Mouse (Mus musculus) mesoderm, embryonic 11.5 days (tissue): ENCODE data around the gene Lrrc10.
A peak's percentile ranks its signal among the peaks of the same experiment; 100 is the strongest.
"Not testable (repeated sequence)": the region's sequence is repeated elsewhere in the genome, so short reads cannot be mapped to it uniquely, and the experiment has no call there.

Experiments
- DNase-seq: peaks from one replicate; pipeline ENCODE4 v3.0.0-alpha.2; 2012; ENCODE audit warnings: low read depth, low spot score

Gene Lrrc10

GRCm38 (mm10) chr10:117045175-117046056 is at the start of gene Lrrc10:
TSS of gene Lrrc10 (plus strand) at chr10:117045341.
- peak; percentile 39 for DNase-seq

DNA sequence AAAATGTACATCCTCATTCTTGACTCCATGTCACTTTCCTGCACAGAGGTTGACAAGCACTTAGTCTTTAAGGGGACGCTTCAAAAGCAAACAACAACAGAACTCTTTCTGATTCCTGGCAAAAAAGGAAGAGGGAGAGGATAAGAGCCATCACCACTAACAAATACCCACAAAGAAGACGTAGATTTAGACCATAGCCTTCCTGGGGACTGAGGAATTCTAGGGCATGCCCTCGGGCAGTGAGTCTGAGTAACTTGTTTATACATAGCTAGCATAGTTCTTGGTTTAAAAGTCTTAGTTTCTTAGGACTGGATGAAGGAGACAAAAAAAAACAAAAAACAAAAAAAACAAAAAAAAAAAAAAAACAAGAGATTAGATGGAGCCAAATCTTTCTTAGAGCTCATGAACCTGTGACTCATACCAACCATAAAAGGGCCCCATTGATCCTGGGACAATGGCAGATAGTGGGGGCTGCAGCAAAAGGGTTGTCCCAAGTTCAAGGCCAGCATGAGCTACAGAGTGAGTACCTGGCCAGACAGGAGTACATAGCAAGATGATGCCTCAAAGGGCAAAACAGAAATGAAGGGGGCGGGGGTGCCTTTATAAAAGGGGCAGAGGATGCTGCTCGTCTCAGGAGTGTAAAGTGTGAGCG is 49.4 kb upstream of the Lrrc10 start:
- no peak for DNase-seq

GRCm38 (mm10) chr10:116996236-116996600 is 48.9 kb upstream of the Lrrc10 start:
- no peak for DNase-seq

- DNase-seq, result no peak
These were observed 46.3 kb upstream of the Lrrc10 start for GRCm38 (mm10) chr10:116998716-116999455.

DNA sequence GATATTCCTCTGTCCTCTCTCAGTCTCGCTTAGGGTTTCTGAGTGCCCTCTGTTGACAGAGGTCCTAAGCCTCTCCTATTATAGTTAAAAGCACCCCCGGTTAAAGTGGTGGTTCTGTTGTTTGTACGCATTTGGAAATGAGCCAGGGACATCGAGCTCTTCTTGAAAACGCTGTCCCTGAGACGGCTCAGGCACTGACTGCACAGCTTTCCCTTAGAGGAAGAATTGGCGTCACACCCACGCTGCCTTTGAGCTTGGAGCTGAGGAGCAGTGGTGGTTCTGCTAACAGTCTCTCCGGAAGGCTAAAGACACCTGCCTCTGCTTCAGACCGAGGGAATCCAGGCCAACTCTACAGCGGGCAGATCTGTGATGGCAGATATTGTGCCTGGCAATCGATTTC is 44.2 kb upstream of the Lrrc10 start:
- no peak for DNase-seq

GRCm38 (mm10) chr10:117004695-117005094 is 40.4 kb upstream of the Lrrc10 start:
- DNase-seq, result no peak

DNA sequence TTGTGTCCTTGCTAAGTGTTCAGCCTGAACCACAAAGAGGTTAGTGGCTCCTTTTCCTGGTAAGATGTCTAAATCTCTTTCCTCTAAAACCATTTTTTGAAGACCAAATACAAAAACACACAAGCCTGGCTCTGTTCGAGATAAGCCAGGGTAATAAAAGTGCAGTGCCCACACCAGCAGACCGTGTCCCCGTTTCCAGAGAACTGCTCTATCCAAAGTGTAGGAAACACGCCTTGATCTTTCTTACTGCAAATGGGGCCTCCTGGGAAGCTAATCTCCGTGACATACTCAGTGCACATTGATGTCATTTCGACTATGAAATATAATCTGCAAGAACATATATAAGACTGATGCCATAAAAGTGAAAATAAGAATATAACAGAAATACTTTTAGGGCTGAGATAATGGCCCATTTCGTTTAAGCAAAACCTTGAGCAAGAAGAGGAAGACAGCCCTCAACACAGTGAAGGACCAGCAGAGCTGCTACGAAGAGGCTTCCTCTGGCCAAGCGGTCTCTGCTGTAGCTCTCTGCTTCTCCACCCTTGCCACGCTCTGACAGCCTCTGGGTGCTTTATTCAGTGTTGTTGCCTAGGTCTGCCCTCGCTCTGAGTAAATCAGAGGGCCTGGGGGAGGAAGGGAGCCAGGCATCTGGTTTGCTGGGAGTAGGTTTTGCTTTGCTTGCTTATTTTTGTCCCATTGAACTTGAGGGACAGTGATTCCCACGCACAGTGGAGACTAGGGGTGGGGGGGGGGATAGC is 39.3 kb upstream of the Lrrc10 start:
- DNase-seq, result no peak

GRCm38 (mm10) chr10:117009691-117010090 is 35.5 kb upstream of the Lrrc10 start:
- no peak for DNase-seq

- DNase-seq, result peak; percentile 34
These were observed 34.1 kb upstream of the Lrrc10 start for GRCm38 (mm10) chr10:117011047-117011446.

DNA sequence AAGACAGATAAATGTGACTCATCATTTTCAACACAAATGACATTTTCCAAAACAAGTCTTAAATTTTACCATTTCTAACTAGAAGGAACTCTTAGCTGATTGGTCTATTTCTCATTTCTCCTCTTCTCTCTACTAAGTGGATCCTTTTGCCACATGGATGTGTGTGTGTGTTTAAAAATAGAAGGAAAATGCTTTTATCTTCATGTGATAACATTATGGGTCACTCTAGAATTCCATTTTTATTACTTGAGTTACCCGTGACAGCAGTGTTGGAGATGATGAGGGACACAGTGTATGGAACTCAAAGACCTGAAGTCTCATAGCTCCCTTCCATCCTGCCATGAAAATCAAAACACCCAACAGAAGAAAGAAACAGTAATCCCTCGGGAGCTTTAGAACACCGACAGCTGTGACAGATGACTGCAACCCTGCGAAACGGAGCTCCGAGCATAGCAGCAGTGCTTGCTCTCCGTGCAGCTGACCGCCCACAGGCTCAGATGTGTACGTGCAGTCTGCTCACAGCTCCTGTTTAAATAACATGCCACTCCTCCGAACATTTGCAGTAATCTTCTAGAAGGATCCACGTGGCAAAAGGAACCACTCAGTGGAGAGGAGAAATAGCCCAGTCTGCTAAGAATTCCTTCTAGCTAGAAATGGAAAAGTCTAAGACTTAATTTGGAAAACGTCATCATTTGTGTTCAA is 31.3 kb upstream of the Lrrc10 start:
- peak; percentile 79 for DNase-seq

- DNase-seq, result no peak
These were observed 30.6 kb upstream of the Lrrc10 start for GRCm38 (mm10) chr10:117014565-117014964.

GRCm38 (mm10) chr10:117018281-117018840 is 26.8 kb upstream of the Lrrc10 start:
- DNase-seq, result no peak

DNA sequence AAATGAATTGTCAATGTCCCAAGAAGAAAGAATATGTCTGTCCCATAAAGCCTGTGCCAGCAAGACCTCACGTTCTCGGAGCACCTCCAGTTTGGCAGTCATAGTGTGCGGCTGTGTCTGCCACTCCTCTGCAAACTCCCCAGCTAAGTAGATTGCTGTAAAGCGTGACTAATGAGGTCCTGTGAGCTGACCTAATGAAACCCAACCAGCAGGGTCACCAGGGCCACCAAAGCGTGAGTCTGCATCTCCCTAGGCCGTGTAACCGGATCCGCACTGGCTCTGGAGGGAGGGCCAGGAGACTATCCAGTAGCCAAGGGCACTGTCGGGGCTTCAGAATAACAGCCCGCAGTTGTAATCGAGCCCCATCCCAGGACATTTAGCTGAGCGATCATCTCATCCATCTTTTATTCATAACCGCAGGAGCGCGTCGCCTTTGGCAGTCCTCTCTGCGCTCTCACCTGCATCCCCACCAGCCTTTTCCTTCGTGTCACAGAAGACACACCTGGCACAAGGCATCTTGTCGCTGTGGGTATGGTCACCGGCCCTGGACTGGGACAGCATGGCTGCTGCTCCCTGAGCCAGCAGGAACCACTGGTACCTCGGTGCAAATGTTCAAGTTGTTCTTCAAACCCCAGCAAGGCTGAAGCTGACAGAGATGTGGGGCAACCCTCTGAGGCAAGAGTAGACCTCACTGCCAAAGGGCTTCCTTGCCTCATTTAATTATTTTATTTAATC is 24.0 kb upstream of the Lrrc10 start:
- DNase-seq, result peak; percentile 82

DNA sequence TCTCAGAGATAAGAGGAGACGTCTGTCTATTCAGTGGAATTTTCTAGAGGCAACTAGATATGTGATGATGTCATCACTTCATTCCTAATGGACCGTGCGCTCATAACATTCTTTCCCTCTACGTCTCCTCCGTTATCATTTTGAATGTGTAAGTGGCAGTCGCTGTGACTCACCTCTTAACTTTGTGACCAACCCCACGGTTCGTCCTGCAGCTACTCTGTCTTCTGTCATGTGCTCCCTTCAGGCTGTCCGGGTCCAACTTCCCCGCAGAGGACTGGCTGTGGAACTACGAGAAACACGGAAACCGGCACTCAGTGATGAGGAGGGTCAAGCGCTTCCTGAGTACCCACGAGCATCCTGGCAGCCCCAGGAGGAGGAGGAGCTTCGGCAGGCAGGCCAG is 21.4 kb upstream of the Lrrc10 start:
- DNase-seq, result peak; percentile 34

DNA sequence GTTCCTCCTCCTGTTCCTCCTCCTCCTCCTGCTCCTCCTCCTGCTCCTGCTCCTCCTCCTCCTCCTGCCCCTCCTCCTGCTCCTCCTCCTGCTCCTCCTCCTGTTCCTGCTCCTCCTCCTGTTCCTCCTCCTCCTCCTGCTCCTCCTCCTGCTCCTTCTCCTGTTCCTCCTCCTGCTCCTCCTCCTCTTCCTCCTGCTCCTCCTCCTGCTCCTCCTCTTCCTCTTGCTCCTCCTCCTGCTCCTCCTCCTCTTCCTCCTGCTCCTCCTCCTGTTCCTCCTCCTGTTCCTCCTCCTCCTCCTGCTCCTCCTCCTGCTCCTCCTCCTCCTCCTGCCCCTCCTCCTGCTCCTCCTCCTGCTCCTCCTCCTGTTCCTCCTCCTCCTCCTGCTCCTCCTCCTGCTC is 19.4 kb upstream of the Lrrc10 start:
- DNase-seq, result not testable (repeated sequence)

DNA sequence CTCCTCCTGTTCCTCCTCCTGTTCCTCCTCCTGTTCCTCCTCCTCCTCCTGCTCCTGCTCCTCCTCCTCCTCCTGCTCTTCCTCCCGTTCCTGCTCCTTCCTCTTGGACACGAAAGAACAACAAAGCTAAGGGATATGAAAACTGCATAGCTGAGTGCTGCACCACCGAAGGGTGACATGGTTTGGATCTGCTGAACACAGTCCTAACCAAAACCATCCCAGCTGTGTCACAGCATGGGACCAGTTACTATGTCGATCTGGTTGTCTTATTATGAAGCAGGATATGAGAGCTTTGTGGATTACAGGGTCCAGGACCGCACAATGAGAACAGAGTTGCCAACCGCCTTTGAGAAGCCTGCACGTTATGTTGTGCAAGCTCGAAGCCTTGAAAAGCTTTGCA is 19.0 kb upstream of the Lrrc10 start:
- no peak for DNase-seq

- no peak for DNase-seq
These were observed 14.0 kb upstream of the Lrrc10 start for GRCm38 (mm10) chr10:117031160-117031559.

DNA sequence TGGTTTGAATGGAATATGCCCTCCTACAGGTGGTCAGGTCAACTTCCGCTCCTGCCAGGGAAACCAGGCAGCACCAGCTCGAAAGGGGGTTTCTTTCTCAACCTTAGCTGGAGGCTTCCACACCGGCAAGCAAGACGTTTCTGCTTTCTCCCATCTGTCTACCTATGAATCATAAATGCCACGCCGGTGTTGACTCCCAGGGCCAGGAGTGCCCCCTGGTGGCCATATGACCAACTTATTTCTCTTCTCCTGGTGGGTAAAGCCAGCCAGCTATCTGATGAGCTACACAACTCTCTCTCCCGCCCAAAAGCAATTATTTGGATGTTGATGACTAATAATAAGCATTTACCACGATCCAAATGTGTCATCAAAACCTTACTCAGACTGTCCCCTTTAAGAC is 11.4 kb upstream of the Lrrc10 start:
- peak; percentile 84 for DNase-seq

- DNase-seq, result no peak
These were observed 4.8 kb upstream of the Lrrc10 start for GRCm38 (mm10) chr10:117040355-117040754.

DNA sequence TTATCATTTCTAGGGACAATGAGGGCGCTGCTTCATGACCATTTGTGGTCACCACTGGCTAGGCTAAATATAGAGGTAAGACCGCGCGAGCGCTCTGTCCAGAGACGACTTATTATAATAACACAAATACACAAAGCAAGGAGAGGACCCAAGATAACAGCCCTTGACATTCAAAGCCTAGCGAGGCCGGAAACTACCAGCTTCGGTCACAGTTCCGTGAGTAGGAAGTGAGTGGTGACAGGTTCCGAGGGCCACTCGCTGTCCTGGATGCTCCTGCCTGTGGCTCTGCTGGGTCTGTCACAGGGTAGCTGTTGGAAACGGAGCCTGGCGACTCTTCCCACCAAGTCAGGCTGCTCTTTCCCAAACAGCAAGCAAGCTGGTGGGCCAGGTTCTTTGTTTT is 2.8 kb upstream of the Lrrc10 start:
- DNase-seq, result no peak
